Mouse (Mus musculus) MEL (cell line): ENCODE measurements around the gene Iqcf4. TPM values are rescaled to one million over a fixed set of nuclear protein-coding genes. Genes with fewer than 3 reads are reported as not detected.

Experiments used
- DNase-seq: peaks from one replicate; pipeline ENCODE4 v3.0.0; 2011; ENCODE audit warnings: low read depth, low spot score
- H3K27ac ChIP-seq: 2 replicates; pipeline ENCODE4 v1.5.1; 2012; ENCODE audit warnings: low read depth, mild to moderate bottlenecking, control low read depth, low read length, moderate library complexity; ENCODE audit not compliant: control insufficient read depth
- H3K27me3 ChIP-seq, 2 experiments: fragments of 150-350 bp in 1 of 2; sonication (generic) in 1 of 2; 2 replicates each; pipeline ENCODE4 v1.6.1; 2012; ENCODE audit warnings: low read length in 2 of 2, mild to moderate bottlenecking in 2 of 2, improper control_type of control experiment in 1 of 2, moderate library complexity in 1 of 2; ENCODE audit not compliant: insufficient read depth in 2 of 2, control insufficient read depth in 1 of 2
- H3K36me3 ChIP-seq, 2 experiments: 2 replicates each; pipeline ENCODE4 v1.6.1; 2012 to 2014; ENCODE audit warnings: low read length in 2 of 2, improper control_type of control experiment in 1 of 2, inconsistent platforms in 1 of 2, mild to moderate bottlenecking in 1 of 2; ENCODE audit not compliant: insufficient read depth in 2 of 2, control insufficient read depth in 1 of 2
- H3K4me1 ChIP-seq, 2 experiments: fragments of 150-350 bp in 1 of 2; sonication (generic) in 1 of 2; 2 replicates each; pipeline ENCODE4 v1.6.1; 2012; ENCODE audit warnings: low read length in 2 of 2, improper control_type of control experiment in 1 of 2, mild to moderate bottlenecking in 1 of 2; ENCODE audit not compliant: insufficient read depth in 2 of 2, control insufficient read depth in 1 of 2
- H3K4me3 ChIP-seq, 2 experiments: fragments of 150-350 bp in 1 of 2; sonication (generic) in 1 of 2; 2 replicates each; pipeline ENCODE4 v1.5.1; 2012; ENCODE audit warnings: low read depth in 2 of 2, low read length in 2 of 2, mild to moderate bottlenecking in 2 of 2, moderate library complexity in 2 of 2, control low read depth in 1 of 2, improper control_type of control experiment in 1 of 2; ENCODE audit not compliant: control insufficient read depth in 1 of 2, insufficient read depth in 1 of 2
- H3K79me2 ChIP-seq: 2 replicates; pipeline ENCODE4 v1.6.1; 2012; ENCODE audit warnings: mild to moderate bottlenecking, low read length, moderate library complexity; ENCODE audit not compliant: control insufficient read depth, poor library complexity, insufficient read depth
- H3K9ac ChIP-seq: 2 replicates; pipeline ENCODE4 v1.6.1; 2012; ENCODE audit warnings: low read depth, mild to moderate bottlenecking, control low read depth, low read length, moderate library complexity; ENCODE audit not compliant: control insufficient read depth, poor library complexity, severe bottlenecking
- H3K9me3 ChIP-seq: fragments of 150-350 bp; sonication (generic); replicated peaks from 2 replicates; pipeline ENCODE4 v1.6.1; 2012; ENCODE audit warnings: mild to moderate bottlenecking, low read length, improper control_type of control experiment, moderate library complexity; ENCODE audit not compliant: insufficient read depth
- BHLHE40 ChIP-seq: IDR thresholded peaks from 2 replicates; pipeline ENCODE4 v1.6.1; 2012; ENCODE audit warnings: low read depth, mild to moderate bottlenecking, inconsistent platforms, low read length, improper control_type of control experiment, borderline replicate concordance
- CHD2 ChIP-seq: IDR thresholded peaks from 2 replicates; pipeline ENCODE4 v1.6.1; 2011; ENCODE audit warnings: low read length, improper control_type of control experiment
- CTCF ChIP-seq, 3 experiments: IDR thresholded peaks in 2 of 3; conservative IDR thresholded peaks in 1 of 3; 2 replicates each; pipeline ENCODE4 v1.5.1; 2011 to 2012; ENCODE audit warnings: low read length in 3 of 3, low read depth in 2 of 3, mild to moderate bottlenecking in 2 of 3, improper control_type of control experiment in 1 of 3, inconsistent platforms in 1 of 3, mixed read lengths in 1 of 3, moderate library complexity in 1 of 3; ENCODE audit not compliant: control insufficient read depth in 1 of 3, insufficient read depth in 1 of 3, poor library complexity in 1 of 3, severe bottlenecking in 1 of 3
- E2F4 ChIP-seq: IDR thresholded peaks from 2 replicates; pipeline ENCODE4 v1.6.1; 2011; ENCODE audit warnings: low read depth, low read length, improper control_type of control experiment, borderline replicate concordance
- ELF1 ChIP-seq: IDR thresholded peaks from 2 replicates; pipeline ENCODE4 v1.6.1; 2014; ENCODE audit warnings: low read depth, mild to moderate bottlenecking, inconsistent platforms, low read length, improper control_type of control experiment, moderate library complexity
- EP300 ChIP-seq, 2 experiments: IDR thresholded peaks; 2 replicates each; pipeline ENCODE4 v1.6.1; 2011; ENCODE audit warnings: improper control_type of control experiment in 2 of 2, low read length in 2 of 2, low read depth in 1 of 2, mild to moderate bottlenecking in 1 of 2
- ETS1 ChIP-seq: IDR thresholded peaks from 2 replicates; pipeline ENCODE4 v1.6.1; 2012; ENCODE audit warnings: low read depth, mild to moderate bottlenecking, inconsistent platforms, low read length, improper control_type of control experiment, moderate library complexity
- GABPA ChIP-seq: IDR thresholded peaks from 2 replicates; pipeline ENCODE4 v1.6.1; 2012; ENCODE audit warnings: low read depth, mild to moderate bottlenecking, inconsistent platforms, low read length, improper control_type of control experiment, moderate library complexity
- HCFC1 ChIP-seq: IDR thresholded peaks from 2 replicates; pipeline ENCODE4 v1.6.1; 2012; ENCODE audit warnings: low read depth, mild to moderate bottlenecking, inconsistent platforms, low read length, improper control_type of control experiment, moderate library complexity
- JUND ChIP-seq: IDR thresholded peaks from 2 replicates; pipeline ENCODE4 v1.6.1; 2011; ENCODE audit warnings: low read depth, mild to moderate bottlenecking, improper control_type of control experiment, low read length
- MAFK ChIP-seq: IDR thresholded peaks from 2 replicates; pipeline ENCODE4 v1.6.1; 2011; ENCODE audit warnings: low read depth, mild to moderate bottlenecking, low read length, improper control_type of control experiment, borderline replicate concordance
- MAZ ChIP-seq: IDR thresholded peaks from 2 replicates; pipeline ENCODE4 v1.6.1; 2012; ENCODE audit warnings: low read depth, mild to moderate bottlenecking, inconsistent platforms, low read length, improper control_type of control experiment
- MXI1 ChIP-seq: IDR thresholded peaks from 2 replicates; pipeline ENCODE4 v1.6.1; 2011; ENCODE audit warnings: mild to moderate bottlenecking, low read depth, low read length, improper control_type of control experiment
- MYC ChIP-seq: IDR thresholded peaks from 2 replicates; pipeline ENCODE4 v1.6.1; 2011; ENCODE audit warnings: low read depth, mild to moderate bottlenecking, low read length, improper control_type of control experiment, moderate library complexity
- NELFE ChIP-seq: IDR thresholded peaks from 2 replicates; pipeline ENCODE4 v1.6.1; 2011; ENCODE audit warnings: low read depth, low read length, improper control_type of control experiment
- NRF1 ChIP-seq: IDR thresholded peaks from 2 replicates; pipeline ENCODE4 v1.6.1; 2014; ENCODE audit warnings: low read depth, mild to moderate bottlenecking, inconsistent platforms, low read length, improper control_type of control experiment, moderate library complexity; ENCODE audit not compliant: poor library complexity, insufficient read depth, severe bottlenecking
- POLR2A ChIP-seq, 2 experiments: IDR thresholded peaks; 2 replicates each; pipeline ENCODE4 v1.6.1; 2011 to 2012; ENCODE audit warnings: low read length in 2 of 2, mild to moderate bottlenecking in 2 of 2, control low read depth in 1 of 2, improper control_type of control experiment in 1 of 2, low read depth in 1 of 2, moderate library complexity in 1 of 2; ENCODE audit not compliant: control insufficient read depth in 1 of 2, insufficient read depth in 1 of 2, poor library complexity in 1 of 2
- POLR2AphosphoS5 ChIP-seq: IDR thresholded peaks from 2 replicates; pipeline ENCODE4 v1.6.1; 2012; ENCODE audit warnings: low read depth, borderline replicate concordance, mild to moderate bottlenecking, inconsistent platforms, low read length, moderate library complexity, mixed read lengths
- RAD21 ChIP-seq: IDR thresholded peaks from 2 replicates; pipeline ENCODE4 v1.6.1; 2011; ENCODE audit warnings: mild to moderate bottlenecking, low read depth, low read length, improper control_type of control experiment
- RCOR1 ChIP-seq: IDR thresholded peaks from 2 replicates; pipeline ENCODE4 v1.6.1; 2012; ENCODE audit warnings: low read depth, mild to moderate bottlenecking, inconsistent platforms, low read length, improper control_type of control experiment
- SMC3 ChIP-seq: IDR thresholded peaks from 2 replicates; pipeline ENCODE4 v1.6.1; 2011; ENCODE audit warnings: low read depth, low read length, improper control_type of control experiment
- TBP ChIP-seq: IDR thresholded peaks from 2 replicates; pipeline ENCODE4 v1.8.0; 2011; ENCODE audit warnings: low read depth, low read length, improper control_type of control experiment
- TCF12 ChIP-seq: IDR thresholded peaks from 2 replicates; pipeline ENCODE4 v1.6.1; 2014; ENCODE audit warnings: low read depth, mild to moderate bottlenecking, inconsistent platforms, low read length, improper control_type of control experiment, moderate library complexity
- USF1 ChIP-seq: IDR thresholded peaks from 2 replicates; pipeline ENCODE4 v1.6.1; 2014; ENCODE audit warnings: low read depth, mild to moderate bottlenecking, inconsistent platforms, low read length, improper control_type of control experiment, moderate library complexity
- USF2 ChIP-seq, 2 experiments: IDR thresholded peaks; 2 replicates each; pipeline ENCODE4 v1.6.1; 2011 to 2012; ENCODE audit warnings: improper control_type of control experiment in 2 of 2, low read length in 2 of 2, borderline replicate concordance in 1 of 2, inconsistent platforms in 1 of 2, low read depth in 1 of 2, mild to moderate bottlenecking in 1 of 2; ENCODE audit not compliant: insufficient read depth in 1 of 2
- ZC3H11A ChIP-seq: IDR thresholded peaks from 2 replicates; pipeline ENCODE4 v1.6.1; 2012; ENCODE audit warnings: low read depth, mild to moderate bottlenecking, inconsistent platforms, low read length, improper control_type of control experiment
- ZKSCAN1 ChIP-seq: IDR thresholded peaks from 2 replicates; pipeline ENCODE4 v1.6.1; 2012; ENCODE audit warnings: low read depth, mild to moderate bottlenecking, inconsistent platforms, low read length, improper control_type of control experiment, moderate library complexity
- ZNF384 ChIP-seq: IDR thresholded peaks from 2 replicates; pipeline ENCODE4 v1.6.1; 2012; ENCODE audit warnings: low read depth, mild to moderate bottlenecking, inconsistent platforms, low read length, improper control_type of control experiment
- polyA plus RNA-seq, 2 experiments: library from polyadenylated mRNA; stranded (reverse) in 1 of 2; unstranded in 1 of 2; fragments of >175 nt in 1 of 2; fragments of >200 nt in 1 of 2; gene quantifications; 2 replicates each; pipeline versions ENCODE4 v1.2.1 to v1.2.4; 2012; ENCODE audit warnings: low replicate concordance in 2 of 2, low read depth in 1 of 2; ENCODE audit not compliant: insufficient read length in 2 of 2, insufficient read depth in 1 of 2, missing spikeins in 1 of 2
- total RNA-seq: library from RNA; depleted of rRNA; stranded (reverse); fragments of 300-350 nt; gene quantifications from 2 replicates; pipeline ENCODE4 v1.2.3, GENCODE M21; 2012

Iqcf4 gene
- total and polyA plus RNA-seq, 3 experiments, result not detected

DNA sequence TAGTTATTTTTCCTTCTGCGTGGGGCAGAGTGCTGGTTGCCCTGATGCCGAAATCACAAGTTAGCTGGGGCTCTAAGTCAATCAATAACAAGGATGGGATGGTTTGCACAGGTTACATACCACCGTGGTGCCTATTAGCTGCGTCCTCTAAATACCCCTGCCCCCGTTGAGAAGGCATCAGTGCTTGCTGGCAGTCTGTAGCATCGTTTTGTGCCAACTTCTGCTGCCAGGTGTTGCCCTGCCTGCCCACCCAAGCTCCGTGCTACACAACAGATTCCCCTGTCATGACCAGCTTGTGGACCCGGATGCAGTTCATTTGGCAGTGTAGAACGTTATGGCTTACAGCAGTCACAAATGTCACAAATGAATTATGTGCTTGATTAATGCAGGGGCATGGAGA, 45.5 kb upstream of the Iqcf4 start:
- Histone ChIP-seq H3K9ac (no peak overlapping the region), H3K4me3 (no peak overlapping the region)

DNA sequence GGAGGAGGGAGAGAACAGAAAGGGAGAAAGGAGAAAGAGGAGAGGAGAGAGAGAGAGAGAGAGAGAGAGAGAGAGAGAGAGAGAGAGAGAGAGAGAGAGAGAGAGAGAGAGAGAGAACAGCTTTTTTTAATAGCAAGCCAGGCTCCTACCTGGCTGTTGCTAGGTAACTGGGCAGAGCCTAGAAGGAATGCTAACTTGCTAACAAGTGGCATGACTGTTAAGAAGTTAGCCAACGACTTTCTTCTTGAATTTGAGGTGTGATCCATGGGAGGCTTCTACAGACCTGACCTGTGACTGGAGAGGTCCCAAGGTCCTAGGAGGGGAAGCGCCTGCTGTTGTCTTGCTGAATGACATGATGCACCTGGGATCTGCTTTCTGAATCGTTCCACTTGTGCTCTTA, 43.8 kb upstream of the Iqcf4 start:
- no peaks in the 10 kb centered on the region for H3K9me3 ChIP-seq
- no peak overlapping the region for H3K4me3 ChIP-seq
- no peaks in the 10 kb centered on the region for H3K79me2 ChIP-seq
- H3K27ac ChIP-seq, result no peak overlapping the region
- peaks cover 6 to 15% of the 10 kb centered on the region in 2 experiments for H3K27me3 ChIP-seq
- TF ChIP-seq SMC3 (no peak), RCOR1 (no peak), CHD2 (no peak), MYC (no peak), TCF12 (no peak), E2F4 (no peak), ELF1 (no peak), POLR2A (IDR thresholded peaks at IDR 0.05; ENCODE audit: control insufficient read depth in 1 of 2, insufficient read depth in 1 of 2, low read depth in 1 of 2, low read length in 2 of 2, poor library complexity in 1 of 2) (no peak), HCFC1 (no peak), POLR2AphosphoS5 (no peak), BHLHE40 (no peak)
- no peak overlapping the region for H3K9ac ChIP-seq
- no peaks in the 10 kb centered on the region for H3K4me1 ChIP-seq
- DNase-seq, result no peak
- no peaks in the 10 kb centered on the region for H3K36me3 ChIP-seq

More for the DNA sequence above, 45.5 kb upstream of the Iqcf4 start:
- Histone ChIP-seq H3K79me2 (no peaks in the 10 kb centered on the region), H3K9me3 (no peaks in the 10 kb centered on the region), H3K27ac (no peak overlapping the region)
- TF ChIP-seq ETS1 (no peak), CHD2 (no peak), MAFK (no peak), RAD21 (no peak)
- TF ChIP-seq, all 39 proteins: peak for 0
- Histone ChIP-seq H3K4me1 (no peaks in the 10 kb centered on the region), H3K36me3 (no peaks in the 10 kb centered on the region), H3K27me3 (peaks cover 6 to 15% of the 10 kb centered on the region in 2 experiments)
- DNase-seq, result no peak

- H3K9ac ChIP-seq, result no peak overlapping the region
- no peak overlapping the region for H3K27ac ChIP-seq
- H3K79me2 ChIP-seq, result no peaks in the 10 kb centered on the region
- H3K4me3 ChIP-seq, result no peak overlapping the region
- H3K4me1 ChIP-seq, result no peaks in the 10 kb centered on the region
- H3K9me3 ChIP-seq, result no peaks in the 10 kb centered on the region
- H3K27me3 ChIP-seq, result peaks cover 6 to 18% of the 10 kb centered on the region in 2 experiments
- DNase-seq, result no peak
- H3K36me3 ChIP-seq, result no peaks in the 10 kb centered on the region
- TF ChIP-seq GABPA (no peak), MXI1 (no peak), POLR2AphosphoS5 (no peak), ZC3H11A (no peak), USF1 (no peak), CTCF (IDR thresholded peaks at IDR 0.05 in 2 of 3, conservative IDR thresholded peaks at IDR 0.05 in 1 of 3; ENCODE audit: control insufficient read depth in 1 of 3, insufficient read depth in 1 of 3, low read depth in 2 of 3, low read length in 3 of 3, poor library complexity in 1 of 3, severe bottlenecking in 1 of 3) (no peak), MAZ (no peak), TBP (no peak), SMC3 (no peak), EP300 (IDR thresholded peaks at IDR 0.05; ENCODE audit: low read depth in 1 of 2, low read length in 2 of 2) (no peak), ETS1 (no peak), JUND (no peak), ZNF384 (no peak), NELFE (no peak), USF2 (IDR thresholded peaks at IDR 0.05; ENCODE audit: borderline replicate concordance in 1 of 2, insufficient read depth in 1 of 2, low read depth in 1 of 2, low read length in 2 of 2) (no peak), NRF1 (no peak), ZKSCAN1 (no peak)
These were observed 43.2 kb upstream of the Iqcf4 start for GRCm38 (mm10) chr9:106613951-106614350.
